ENCODE assay signal across 22 mouse cellular contexts in genomic region chr9:103580186-103580585, GRCm38 (mm10).
DNase-seq lines count a peak whose midpoint lies in the region; ATAC-seq and TF ChIP-seq lines count a peak whose summit lies in the region.
"Had no signal": no experiment of that assay in that cellular context is flagged by ENCODE, and none has a peak within 500 bp of the region (broad histone marks: within the 10 kb centered on the region; RNA-seq: fewer than 3 reads in every experiment).

No protein-coding gene starts in this region.

- DNase-seq in cerebellum, adult 18-20 months, result peak; percentile 29 to 51
- DNase-seq in cerebellum, adult 11 months, result no peak
- no peak for DNase-seq in heart, embryonic 10.5 days (ENCODE audit: low spot score)
- no peak for DNase-seq in heart, postnatal 36 days
- DNase-seq in layer of hippocampus, adult 2 months (ENCODE audit: low spot score in 2 of 2), result no peak
- DNase-seq in layer of hippocampus, adult 18-20 months (ENCODE audit: low spot score in 2 of 2), result no peak
- DNase-seq: B cell, adult 2 months; gastrocnemius, postnatal 10 days; gastrocnemius, postnatal 36 days; kidney, adult 11 months; kidney, adult 8-10 months had no signal

- no peak overlapping the region for H3K4me3 ChIP-seq in heart, embryonic 10.5 days
- H3K4me3 ChIP-seq in heart, embryonic 11.5 days (ENCODE audit: low read depth, low read length), result no peak overlapping the region
- no peak overlapping the region for H3K4me3 ChIP-seq in heart, embryonic 15.5 days
- no peak overlapping the region for H3K4me3 ChIP-seq in layer of hippocampus, adult 2 months
- H3K4me3 ChIP-seq: forebrain, embryonic 10.5 days; forebrain, embryonic 13.5 days; hindbrain, embryonic 10.5 days; hindbrain, embryonic 13.5 days; intestine, embryonic 15.5 days; kidney, embryonic 15.5 days had no signal

- H3K9me3 ChIP-seq in heart, embryonic 10.5 days, result no peaks in the 10 kb centered on the region
- no peaks in the 10 kb centered on the region for H3K9me3 ChIP-seq in heart, embryonic 11.5 days (replicated peaks; ENCODE audit: control insufficient read depth, low read length)
- H3K9me3 ChIP-seq in heart, embryonic 15.5 days (replicated peaks), result no peaks in the 10 kb centered on the region
- H3K9me3 ChIP-seq: forebrain, embryonic 10.5 days; forebrain, embryonic 13.5 days; hindbrain, embryonic 10.5 days; hindbrain, embryonic 13.5 days; intestine, embryonic 15.5 days; kidney, embryonic 15.5 days had no signal

- peak overlapping the region; percentile 67; the same call in 1 of the 2 replicates for H3K27ac ChIP-seq in heart, embryonic 10.5 days
- H3K27ac ChIP-seq in heart, embryonic 11.5 days (ENCODE audit: low read depth, low read length), result no peak overlapping the region
- peak overlapping the region; percentile 82 for H3K27ac ChIP-seq in heart, embryonic 15.5 days
- peak overlapping the region; percentile 43; the same call in 1 of the 2 replicates for H3K27ac ChIP-seq in layer of hippocampus, adult 2 months
- H3K27ac ChIP-seq: forebrain, embryonic 10.5 days; hindbrain, embryonic 10.5 days; hindbrain, embryonic 13.5 days; intestine, embryonic 15.5 days; kidney, embryonic 15.5 days had no signal

- 83% methylated on average over 4 of the region's 4 CpGs for WGBS in heart, embryonic 10.5 days
- WGBS in heart, embryonic 11.5 days (ENCODE audit: insufficient replicate concordance), result 77% methylated on average over 4 of the region's 4 CpGs
- WGBS in heart, embryonic 15.5 days, result 88% methylated on average over 4 of the region's 4 CpGs

- H3K4me1 ChIP-seq in heart, embryonic 10.5 days, result peaks cover 43% of the 10 kb centered on the region
- peaks cover 24% of the 10 kb centered on the region for H3K4me1 ChIP-seq in heart, embryonic 11.5 days (ENCODE audit: control insufficient read depth, insufficient read depth, low read length)
- peaks cover 19% of the 10 kb centered on the region for H3K4me1 ChIP-seq in heart, embryonic 15.5 days (replicated peaks)
- H3K4me1 ChIP-seq: intestine, embryonic 15.5 days; kidney, embryonic 15.5 days had no signal

- H3K27me3 ChIP-seq in heart, embryonic 10.5 days (ENCODE audit: insufficient read depth, poor library complexity, severe bottlenecking), result no peaks in the 10 kb centered on the region
- H3K27me3 ChIP-seq in heart, embryonic 11.5 days (ENCODE audit: control insufficient read depth, insufficient read depth, low read length), result no peaks in the 10 kb centered on the region
- no peaks in the 10 kb centered on the region for H3K27me3 ChIP-seq in heart, embryonic 15.5 days
- H3K27me3 ChIP-seq: forebrain, embryonic 13.5 days; hindbrain, embryonic 13.5 days; intestine, embryonic 15.5 days; kidney, embryonic 15.5 days had no signal

- no peak for TF ChIP-seq CTCF in layer of hippocampus, adult 2 months (conservative IDR thresholded peaks at IDR 0.05)

- intact Hi-C loops in heart, postnatal 36 days (cut with DNase I), result no loop called here

- no peak overlapping the region for H3K9ac ChIP-seq in heart, embryonic 11.5 days (ENCODE audit: low read depth, low read length)
- no peak overlapping the region for H3K9ac ChIP-seq in heart, embryonic 15.5 days
- H3K9ac ChIP-seq: forebrain, embryonic 13.5 days; hindbrain, embryonic 13.5 days; intestine, embryonic 15.5 days; kidney, embryonic 15.5 days had no signal

- no peak overlapping the region for H3K4me2 ChIP-seq in heart, embryonic 11.5 days
- no peak overlapping the region for H3K4me2 ChIP-seq in heart, embryonic 15.5 days
- H3K4me2 ChIP-seq: forebrain, embryonic 13.5 days; hindbrain, embryonic 13.5 days; intestine, embryonic 15.5 days; kidney, embryonic 15.5 days had no signal

- H3K36me3 ChIP-seq in heart, embryonic 10.5 days, result peaks cover 17% of the 10 kb centered on the region; the same call in 1 of the 2 replicates
- no peaks in the 10 kb centered on the region for H3K36me3 ChIP-seq in heart, embryonic 11.5 days (ENCODE audit: control insufficient read depth, insufficient read depth, low read length)
- H3K36me3 ChIP-seq in heart, embryonic 15.5 days, result no peaks in the 10 kb centered on the region
- H3K36me3 ChIP-seq: forebrain, embryonic 10.5 days; G1E; hindbrain, embryonic 10.5 days; hindbrain, embryonic 13.5 days; intestine, embryonic 15.5 days; kidney, embryonic 15.5 days had no signal

- ATAC-seq in heart, embryonic 11.5 days (replicated peaks; ENCODE audit: insufficient number of reproducible peaks, low FRiP score, low TSS enrichment), result no peak
- ATAC-seq in heart, embryonic 15.5 days (replicated peaks; ENCODE audit: insufficient number of reproducible peaks, insufficient read depth, low FRiP score, low read depth), result no peak
- ATAC-seq: forebrain, embryonic 16.5 days; intestine, embryonic 15.5 days; Patski had no signal

Comparison
In these comparisons a context has a peak if more than half of its experiments do, and no peak if none do; other contexts are left out.
1. DNase-seq: peak in cerebellum, adult 18-20 months (2 of 2); none in cerebellum, adult 11 months (single experiment), heart, embryonic 10.5 days (single experiment), heart, postnatal 36 days (0 of 2), layer of hippocampus, adult 2 months (0 of 2) and layer of hippocampus, adult 18-20 months (0 of 2).